Mouse (Mus musculus) cortical plate, adult 2 months (tissue): ENCODE measurements around the gene 2410015M20Rik. TPM values are rescaled to one million over a fixed set of nuclear protein-coding genes. Genes with fewer than 3 reads are reported as not detected.
"Not testable (repeated sequence)": the region's sequence is repeated elsewhere in the genome, so short reads cannot be mapped to it uniquely, and the experiment has no call there.

ENCODE experiments used
- H3K27ac ChIP-seq: fragments of 200-500 bp; 2 replicates; pipeline ENCODE4 v1.5.1; 2012; ENCODE audit warnings: low read length, control low read depth, inconsistent platforms; ENCODE audit not compliant: insufficient read depth
- H3K4me1 ChIP-seq: fragments of 200-500 bp; 2 replicates; pipeline ENCODE4 v1.6.1; 2011; ENCODE audit warnings: low read length; ENCODE audit not compliant: control insufficient read depth, insufficient read depth
- H3K4me3 ChIP-seq: fragments of 200-500 bp; 2 replicates; pipeline ENCODE4 v1.5.1; 2011; ENCODE audit warnings: mild to moderate bottlenecking, low read length, control low read depth; ENCODE audit not compliant: insufficient read depth
- CTCF ChIP-seq: fragments of 200-500 bp; IDR thresholded peaks from 2 replicates; pipeline ENCODE4 v1.5.1; 2011; ENCODE audit warnings: mild to moderate bottlenecking, control low read depth, low read length; ENCODE audit not compliant: insufficient read depth; ENCODE audit errors: extremely low read depth
- POLR2A ChIP-seq: fragments of 200-500 bp; IDR thresholded peaks from 2 replicates; pipeline ENCODE4 v1.6.1; 2011; ENCODE audit warnings: mild to moderate bottlenecking, low read length, control low read depth; ENCODE audit not compliant: insufficient read depth; ENCODE audit errors: extremely low read depth
- polyA plus RNA-seq: library from polyadenylated mRNA; depleted of rRNA; stranded (reverse); fragments of >200 nt; gene quantifications from 2 replicates; pipeline ENCODE4 v1.2.3, GENCODE M21; 2012

Gene 2410015M20Rik
- polyA plus RNA-seq, 1 experiment: 159 TPM

DNA sequence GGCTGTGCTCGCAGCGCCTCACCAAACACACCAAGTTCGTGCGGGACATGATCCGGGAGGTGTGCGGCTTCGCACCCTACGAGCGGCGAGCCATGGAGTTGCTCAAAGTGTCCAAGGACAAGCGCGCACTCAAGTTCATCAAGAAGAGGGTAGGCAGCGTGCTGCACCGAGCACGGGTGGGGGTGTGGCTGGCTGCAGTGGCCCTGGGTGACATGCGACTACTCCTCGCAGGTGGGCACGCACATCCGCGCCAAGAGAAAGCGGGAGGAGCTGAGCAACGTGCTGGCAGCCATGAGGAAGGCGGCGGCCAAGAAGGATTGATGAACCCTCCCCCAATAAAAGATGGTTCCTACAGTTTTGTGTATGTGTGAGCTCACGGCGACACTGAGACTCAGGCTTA lies 4.3 kb upstream of the 2410015M20Rik start:
- H3K27ac ChIP-seq: peak overlapping the region; percentile 91
- H3K4me3 ChIP-seq: peak overlapping the region; percentile 73
- TF ChIP-seq POLR2A: 0 out of 2 replicates have a peak, but pooled peaks have one; percentile 21
- not testable (repeated sequence) for H3K4me1 ChIP-seq

- peak within 1 kb of the TSS; percentile 73 for H3K4me3 ChIP-seq
- TF ChIP-seq CTCF (peak; percentile 81), POLR2A (peak; percentile 73)
- H3K4me1 ChIP-seq: peaks cover 8% of the 10 kb centered on the region; the same call in 1 of the 2 replicates
- peak within 1 kb of the TSS; percentile 91 for H3K27ac ChIP-seq
Observed at GRCm38 (mm10) chr17:56613236-56613844, 3.8 kb upstream of the 2410015M20Rik start, which contains the start of gene Rpl36. TSS of gene Rpl36 (plus strand) at chr17:56613416.

DNA sequence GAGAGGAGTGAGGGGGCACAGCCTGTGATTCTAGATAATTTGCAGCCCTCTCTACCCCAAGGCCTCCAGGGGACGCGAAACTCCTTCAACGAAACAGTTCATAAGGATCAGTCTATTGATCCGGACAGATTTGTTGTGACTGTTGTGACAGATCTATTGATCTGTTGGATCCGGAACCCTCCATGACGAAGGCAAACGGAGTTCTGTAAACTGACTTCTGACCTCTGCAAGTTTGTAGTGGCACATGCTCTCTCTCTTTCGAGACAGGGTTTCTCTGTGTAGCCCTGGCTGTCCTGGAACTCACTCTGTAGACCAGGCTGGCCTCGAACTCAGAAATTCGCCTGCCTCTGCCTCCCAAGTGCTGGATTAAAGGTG lies 3.0 kb upstream of the 2410015M20Rik start:
- not testable (repeated sequence) for H3K4me1 ChIP-seq, H3K4me3 ChIP-seq

GRCm38 (mm10) chr17:56611861-56612564 lies 2.4 kb upstream of the 2410015M20Rik start:
- Histone ChIP-seq H3K4me3 (no peak overlapping the region), H3K4me1 (peaks cover 8% of the 10 kb centered on the region; the same call in 1 of the 2 replicates), H3K27ac (no peak overlapping the region)
- TF ChIP-seq CTCF (no peak), POLR2A (no peak)

More for the DNA sequence above, 3.0 kb upstream of the 2410015M20Rik start:
- H3K27ac ChIP-seq: not testable (repeated sequence)

DNA sequence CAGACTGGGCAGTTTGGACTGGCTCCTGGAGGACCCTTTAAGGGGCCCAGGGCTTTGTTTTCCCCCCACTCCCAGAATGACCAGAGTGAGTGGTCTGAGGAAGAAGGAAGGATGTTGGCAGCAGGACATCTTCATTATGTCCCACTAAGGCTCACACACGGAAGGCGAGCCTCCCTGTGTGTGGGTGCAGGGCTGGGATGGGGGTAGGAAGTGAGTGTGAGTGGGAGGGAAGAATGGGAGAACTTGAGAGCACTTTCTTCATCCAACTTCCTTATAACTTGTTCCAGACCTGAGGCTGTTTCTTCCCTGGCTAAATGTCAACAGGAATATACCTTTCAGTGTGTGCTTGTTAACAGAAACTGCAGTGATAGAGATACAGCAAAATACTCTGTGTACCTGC lies 1.8 kb upstream of the 2410015M20Rik start:
- TF ChIP-seq CTCF: no peak
- no peak for TF ChIP-seq POLR2A
- Histone ChIP-seq H3K4me3 (no peak overlapping the region), H3K4me1 (peaks cover 8% of the 10 kb centered on the region; the same call in 1 of the 2 replicates), H3K27ac (no peak overlapping the region)

DNA sequence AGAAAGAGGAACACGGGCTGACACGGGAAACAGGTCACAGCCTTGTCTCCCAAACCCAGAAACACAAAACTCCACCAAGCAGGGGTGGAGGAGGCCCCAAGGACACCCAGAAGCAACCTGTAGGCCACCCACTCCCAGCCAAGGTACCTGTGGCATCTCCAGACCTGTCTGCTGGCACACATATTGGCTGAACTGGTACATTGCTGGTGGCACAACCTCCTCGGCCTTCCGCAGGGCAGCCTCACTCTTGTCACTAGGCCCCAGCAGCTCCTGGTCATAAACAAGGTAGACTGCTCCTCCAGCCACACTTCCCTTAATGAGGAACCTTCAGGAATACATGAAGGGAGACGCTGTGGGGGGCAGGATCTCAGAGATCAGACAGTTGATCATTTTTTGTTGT lies 872 bp downstream of the 2410015M20Rik start:
- TF ChIP-seq POLR2A (no peak), CTCF (no peak)
- peaks cover 4% of the 10 kb centered on the region; the same call in 1 of the 2 replicates for H3K4me1 ChIP-seq

DNA sequence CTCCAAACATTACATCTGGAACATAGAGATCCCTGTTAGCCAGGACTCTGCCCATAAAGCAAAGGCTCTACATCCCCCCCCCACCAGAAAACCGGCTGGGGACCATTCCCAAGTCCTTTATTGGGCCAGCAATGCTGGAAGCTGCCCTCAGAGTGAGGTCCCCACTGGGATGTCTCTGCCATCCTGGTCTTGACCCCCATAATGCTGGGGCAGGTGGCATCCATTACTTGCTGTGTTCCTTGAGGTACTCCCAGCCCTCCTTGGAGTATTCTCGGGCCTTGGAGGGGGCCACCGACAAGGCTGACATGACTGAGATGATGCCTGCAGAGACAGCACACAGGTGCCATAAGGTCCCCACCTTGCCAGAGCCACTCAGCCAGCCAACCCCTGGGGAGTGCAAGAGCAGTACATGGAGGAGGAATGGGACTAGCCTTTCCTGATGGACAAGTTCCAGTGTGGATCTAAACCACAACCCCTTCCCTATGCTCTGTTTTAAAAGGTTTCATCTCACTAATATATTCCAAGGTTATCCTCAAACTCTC lies 2.0 kb downstream of the 2410015M20Rik start:
- no peak overlapping the region for H3K4me3 ChIP-seq
- no peak overlapping the region for H3K27ac ChIP-seq
- no peak for TF ChIP-seq POLR2A
- TF ChIP-seq CTCF: no peak
- peaks cover 4% of the 10 kb centered on the region; the same call in 1 of the 2 replicates for H3K4me1 ChIP-seq

More for the DNA sequence above, 872 bp downstream of the 2410015M20Rik start:
- Histone ChIP-seq H3K4me3 (peak overlapping the region; percentile 55), H3K27ac (no peak overlapping the region)

DNA sequence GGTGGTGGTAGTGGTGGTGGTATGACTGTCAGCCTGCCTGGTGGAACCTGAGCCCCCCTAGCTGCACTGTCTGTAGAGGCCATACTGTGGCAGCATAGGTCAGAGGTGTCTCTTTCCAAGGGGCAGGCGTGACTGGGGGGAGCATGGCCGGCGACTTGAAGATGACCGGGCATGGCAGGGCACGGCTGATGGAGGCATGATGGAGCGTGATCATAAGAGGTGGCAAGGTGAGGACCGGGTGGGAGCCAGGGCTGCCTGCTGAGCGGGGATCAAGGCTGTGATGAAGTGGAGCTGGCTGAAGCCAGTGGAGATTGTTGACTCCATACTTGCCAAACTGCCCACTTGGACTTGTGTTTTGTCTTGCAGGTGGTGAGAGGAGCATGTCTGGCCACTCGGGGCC lies 4.1 kb downstream of the 2410015M20Rik start:
- TF ChIP-seq POLR2A: no peak; the same call in 1 of the 2 replicates
- no peak for TF ChIP-seq CTCF
- Histone ChIP-seq H3K27ac (no peak overlapping the region), H3K4me3 (no peak overlapping the region), H3K4me1 (peaks cover 4% of the 10 kb centered on the region; the same call in 1 of the 2 replicates)

DNA sequence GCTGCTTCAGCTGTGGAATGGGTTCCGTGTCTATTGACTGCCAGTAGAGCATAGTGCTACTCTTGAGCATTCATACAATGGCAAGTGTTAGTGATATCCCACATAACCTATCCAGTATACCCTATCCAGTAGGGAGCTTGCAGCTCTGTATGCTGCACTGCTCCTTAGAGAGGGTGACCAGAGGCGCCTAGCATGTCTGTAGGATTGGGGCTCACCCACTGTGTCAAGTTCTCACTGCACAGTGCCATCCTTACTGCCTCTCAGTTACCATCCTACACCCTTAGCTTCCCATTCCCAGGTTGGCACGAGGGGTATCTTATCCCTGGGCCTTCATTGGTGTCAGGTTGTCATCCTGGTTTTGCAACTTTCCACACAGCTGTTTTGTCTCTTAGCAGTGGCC lies 5.1 kb downstream of the 2410015M20Rik start:
- Histone ChIP-seq H3K27ac (no peak overlapping the region), H3K4me3 (no peak overlapping the region), H3K4me1 (peaks cover 2% of the 10 kb centered on the region; the same call in 1 of the 2 replicates)
- no peak for TF ChIP-seq POLR2A
- no peak for TF ChIP-seq CTCF

- no peak for TF ChIP-seq POLR2A
- TF ChIP-seq CTCF: no peak
- Histone ChIP-seq H3K4me1 (peaks cover 2% of the 10 kb centered on the region; the same call in 1 of the 2 replicates), H3K27ac (no peak overlapping the region), H3K4me3 (no peak overlapping the region)
Observed at GRCm38 (mm10) chr17:56604070-56604380, 5.5 kb downstream of the 2410015M20Rik start.
